Mouse (Mus musculus) bone marrow, adult 2 months (tissue): ENCODE results near the gene Dner.

Experiments
- CTCF ChIP-seq: fragments of 200-500 bp; IDR thresholded peaks from 2 replicates; pipeline ENCODE4 v1.5.1; 2011; ENCODE audit warnings: low read length, control low read depth; ENCODE audit not compliant: control insufficient read depth, insufficient read depth
- POLR2A ChIP-seq: fragments of 200-500 bp; IDR thresholded peaks from 2 replicates; pipeline ENCODE4 v1.6.1; 2011; ENCODE audit warnings: low read depth, mild to moderate bottlenecking, control low read depth, low read length, borderline replicate concordance; ENCODE audit not compliant: control insufficient read depth

DNA sequence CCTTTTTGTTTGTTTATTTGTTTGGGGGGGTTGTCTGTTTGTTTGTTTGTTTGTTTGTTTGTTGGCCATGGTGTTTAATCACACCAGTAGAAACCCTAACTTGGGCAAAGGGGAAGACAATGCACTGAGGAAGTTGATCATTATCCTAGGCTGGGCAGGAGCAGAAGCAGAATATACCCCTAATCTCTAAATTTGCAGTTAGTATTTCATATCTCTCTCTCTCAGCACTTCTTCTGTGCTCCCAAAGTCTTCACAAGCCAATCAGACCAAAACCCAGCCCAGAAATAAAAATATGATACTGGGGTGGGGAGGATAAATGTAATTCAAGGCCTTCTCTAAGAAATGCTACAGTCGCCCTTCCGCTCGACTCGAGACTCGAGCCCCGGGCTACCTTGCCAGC lies 4.2 kb upstream of the Dner start:
- no peak for TF ChIP-seq POLR2A
- TF ChIP-seq CTCF: no peak
